Mouse (Mus musculus) A20 (cell line): Measurements from ENCODE around the gene Slc46a1.

Experiments used
- DNase-seq: peaks from one replicate; pipeline ENCODE4 v3.0.0-alpha.2; 2011; ENCODE audit warnings: low read depth, low spot score

Gene Slc46a1

GRCm38 (mm10) chr11:78454276-78454675, 11.2 kb upstream of the Slc46a1 start:
- peak; percentile 82 for DNase-seq

GRCm38 (mm10) chr11:78455308-78455707, 10.2 kb upstream of the Slc46a1 start:
- peak; percentile 69 for DNase-seq

DNA sequence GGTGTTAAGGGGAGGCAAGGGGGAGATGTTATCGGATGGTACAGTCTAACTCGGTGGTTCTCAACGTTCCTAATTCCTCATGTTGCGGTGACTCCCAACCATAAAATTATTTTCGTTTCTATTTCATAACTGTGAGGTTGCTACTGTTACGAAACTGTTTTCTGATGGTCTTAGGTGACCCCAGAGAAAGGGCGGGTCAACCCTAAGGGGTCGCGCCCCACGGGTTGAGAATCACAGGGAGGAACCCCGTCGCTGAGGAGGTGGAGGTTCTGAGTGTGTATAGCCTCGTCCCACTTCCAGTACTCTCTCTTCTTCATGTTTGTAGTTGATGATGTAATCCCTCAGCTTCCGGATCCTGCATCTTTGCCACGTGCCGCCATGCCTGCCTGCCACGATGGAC, 6.8 kb upstream of the Slc46a1 start:
- no peak for DNase-seq

DNA sequence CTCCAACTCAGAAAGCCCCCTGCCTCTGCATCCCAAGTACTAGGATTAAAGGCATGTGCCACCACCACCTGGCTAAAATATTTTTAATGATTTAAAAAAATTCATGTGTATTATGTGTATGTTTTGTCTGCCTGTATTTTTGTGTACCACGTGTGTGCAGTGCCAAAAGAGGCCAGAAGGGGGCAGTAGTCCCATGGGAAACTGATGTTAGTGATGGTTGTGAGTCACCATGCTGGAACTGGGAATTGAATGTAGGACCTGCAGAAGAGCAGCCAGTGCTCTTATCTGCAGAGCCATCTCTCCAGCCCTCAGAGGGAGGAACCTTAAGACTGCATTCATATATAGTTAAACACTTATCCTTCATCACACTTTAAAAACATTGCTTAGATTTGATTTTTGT, 3.6 kb upstream of the Slc46a1 start:
- peak; percentile 38 for DNase-seq

DNA sequence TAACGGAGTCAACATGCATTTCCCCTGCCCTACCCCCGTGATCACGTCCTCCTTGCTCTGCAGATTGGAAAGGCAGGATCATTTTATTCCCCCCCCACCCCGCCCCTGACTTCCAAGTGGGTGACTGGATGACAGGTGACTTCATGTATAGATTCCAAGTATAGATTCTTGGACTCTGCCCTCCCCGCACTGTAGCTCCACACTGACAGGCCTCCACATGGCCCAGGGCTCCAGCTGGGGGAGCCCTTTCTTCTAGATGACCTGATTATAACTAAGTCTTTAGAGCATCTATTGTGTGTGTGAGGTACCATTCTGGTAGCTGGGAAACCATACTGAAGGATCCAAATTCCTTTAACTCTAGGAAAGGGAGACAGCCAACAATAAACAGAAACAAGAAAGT, 2.8 kb upstream of the Slc46a1 start:
- no peak for DNase-seq

- DNase-seq: no peak
Measured at GRCm38 (mm10) chr11:78463286-78464036, 2.0 kb upstream of the Slc46a1 start.

DNA sequence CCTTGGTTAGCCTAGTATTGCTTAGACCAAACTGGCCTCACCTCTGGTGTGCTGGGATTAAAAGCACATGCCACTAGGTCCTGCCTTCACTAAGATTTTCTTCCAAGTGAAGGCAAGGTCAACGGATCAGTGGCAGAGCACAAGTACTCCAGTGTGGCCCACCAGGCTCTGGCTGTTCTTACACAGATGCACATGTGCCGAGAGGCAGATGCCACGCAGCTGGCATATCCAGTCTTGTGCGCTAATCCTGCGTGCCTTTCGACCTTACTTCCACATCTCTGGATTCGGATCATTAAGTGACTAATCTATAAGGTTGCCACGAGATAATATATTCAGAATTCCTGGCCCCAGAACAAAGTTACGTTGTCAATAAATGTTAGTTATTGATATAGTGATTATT, 381 bp upstream of the Slc46a1 start:
- DNase-seq: no peak

GRCm38 (mm10) chr11:78466242-78466912, 880 bp downstream of the Slc46a1 start:
- DNase-seq: no peak

- no peak for DNase-seq
Measured at GRCm38 (mm10) chr11:78467515-78467914, 2.0 kb downstream of the Slc46a1 start.

DNA sequence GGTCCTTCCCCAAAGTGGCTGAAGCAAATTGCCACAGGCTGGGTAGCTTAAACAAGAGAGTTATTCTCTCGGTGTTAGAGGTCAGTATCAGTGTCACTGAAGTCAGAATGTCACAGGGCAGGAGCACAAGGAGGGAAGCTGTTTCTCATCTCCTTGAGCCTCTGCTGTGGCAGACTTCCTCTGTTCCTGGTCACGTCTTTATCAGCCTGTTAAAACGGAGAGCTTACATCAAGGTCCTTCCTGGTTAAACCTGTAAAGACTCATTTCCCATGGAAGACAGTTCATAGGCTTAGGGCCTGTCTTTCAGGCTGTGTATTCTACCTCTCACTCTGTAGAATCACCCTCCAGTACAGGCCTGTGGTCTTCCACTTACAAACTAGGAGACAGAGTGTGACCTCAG, 2.4 kb downstream of the Slc46a1 start:
- no peak for DNase-seq

GRCm38 (mm10) chr11:78471326-78472103, 6.0 kb downstream of the Slc46a1 start:
- DNase-seq: no peak

- no peak for DNase-seq
Measured at GRCm38 (mm10) chr11:78475289-78475688, 9.8 kb downstream of the Slc46a1 start.

DNA sequence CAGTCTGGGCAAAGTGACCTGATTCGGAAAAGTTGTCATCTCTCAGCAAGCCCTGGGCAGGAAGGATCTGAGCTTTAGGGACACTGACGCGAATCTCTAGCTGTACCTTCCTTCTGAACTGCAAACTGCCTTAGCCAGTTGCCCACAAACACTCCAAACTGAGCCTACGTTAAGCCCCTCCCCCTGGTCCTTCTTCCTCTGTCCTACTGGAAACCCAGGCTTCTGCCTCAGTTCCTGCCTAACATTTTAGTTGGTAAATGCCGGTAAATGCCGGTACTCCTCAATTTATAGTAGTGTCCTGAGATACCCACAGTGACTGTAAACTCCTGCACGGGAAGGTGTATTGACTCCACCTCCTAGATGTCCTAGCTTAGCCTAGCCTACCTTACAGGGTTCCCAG, 18.1 kb downstream of the Slc46a1 start:
- DNase-seq: no peak

- peak; percentile 61 for DNase-seq
Measured at GRCm38 (mm10) chr11:78488168-78488567, 22.7 kb downstream of the Slc46a1 start.

DNA sequence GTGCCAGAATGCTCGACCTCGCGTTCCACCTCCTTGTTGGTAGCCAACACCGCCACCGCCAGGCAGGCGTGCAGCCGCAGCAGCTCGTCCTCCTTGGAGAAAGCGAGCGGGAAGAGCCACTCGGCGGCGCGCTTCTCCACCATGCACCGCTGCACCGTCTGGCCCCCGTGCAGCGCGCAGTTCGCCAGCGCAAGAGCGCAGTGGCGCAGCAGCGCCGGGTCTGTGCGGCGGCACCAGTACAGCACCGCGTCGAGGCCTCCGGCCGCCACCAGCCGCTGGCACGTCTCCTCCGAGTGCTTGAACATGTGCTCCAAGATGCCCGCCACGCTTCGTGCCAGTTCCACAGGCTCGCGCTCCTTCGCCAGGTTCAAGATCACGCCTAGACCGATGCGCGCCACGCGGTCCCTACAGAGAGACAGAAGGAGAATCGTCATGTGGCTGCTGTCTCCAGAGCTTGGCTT, 25.3 kb downstream of the Slc46a1 start:
- DNase-seq: no peak

DNA sequence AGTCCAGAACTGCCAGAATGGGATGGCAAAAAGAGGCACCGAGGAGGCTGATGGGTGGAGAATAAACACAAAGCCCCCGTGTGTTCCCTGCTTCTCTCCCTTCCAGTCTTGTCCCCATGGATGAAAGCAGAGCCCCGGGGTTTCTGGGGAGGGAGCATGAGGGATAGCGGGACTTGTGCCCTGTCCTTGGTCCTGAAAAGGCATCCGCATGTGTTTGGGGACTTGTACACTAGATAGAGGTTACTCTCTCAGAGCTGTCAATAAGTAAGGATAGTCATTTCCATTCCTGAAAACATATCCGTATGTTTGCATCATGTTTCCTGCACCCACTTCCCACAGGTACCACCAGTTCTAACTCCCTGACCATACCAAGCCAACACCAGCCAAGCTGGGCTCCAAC, 30.4 kb downstream of the Slc46a1 start:
- no peak for DNase-seq

DNA sequence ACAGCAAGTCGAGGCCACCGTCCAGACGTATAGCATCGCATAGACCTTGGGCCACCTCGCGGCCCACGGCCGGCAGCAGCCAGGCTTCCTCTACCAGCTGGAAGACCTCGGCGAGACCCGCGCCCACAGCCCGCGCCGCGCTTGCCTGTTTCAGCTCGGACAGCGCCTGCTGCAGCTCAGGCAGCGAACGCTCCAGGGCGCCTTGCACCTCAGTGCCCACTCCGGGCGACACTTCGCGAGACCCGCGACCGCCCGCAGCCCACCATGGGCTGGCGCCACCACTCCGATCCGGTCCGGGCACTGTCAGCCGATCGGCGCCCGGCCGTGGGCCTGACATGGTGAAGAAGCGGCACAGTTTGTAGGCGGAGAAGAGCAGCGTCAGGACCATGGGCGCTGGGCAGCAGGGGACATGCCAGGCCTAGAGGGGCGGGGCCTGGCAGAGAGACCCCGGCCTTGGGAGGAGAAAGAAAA, 31.6 kb downstream of the Slc46a1 start:
- DNase-seq: no peak

GRCm38 (mm10) chr11:78497544-78498522, 32.3 kb downstream of the Slc46a1 start, which contains the start of gene Sarm1:
Sarm1 (minus strand) TSS chr11:78497754.
- peak; percentile 97 for DNase-seq

DNA sequence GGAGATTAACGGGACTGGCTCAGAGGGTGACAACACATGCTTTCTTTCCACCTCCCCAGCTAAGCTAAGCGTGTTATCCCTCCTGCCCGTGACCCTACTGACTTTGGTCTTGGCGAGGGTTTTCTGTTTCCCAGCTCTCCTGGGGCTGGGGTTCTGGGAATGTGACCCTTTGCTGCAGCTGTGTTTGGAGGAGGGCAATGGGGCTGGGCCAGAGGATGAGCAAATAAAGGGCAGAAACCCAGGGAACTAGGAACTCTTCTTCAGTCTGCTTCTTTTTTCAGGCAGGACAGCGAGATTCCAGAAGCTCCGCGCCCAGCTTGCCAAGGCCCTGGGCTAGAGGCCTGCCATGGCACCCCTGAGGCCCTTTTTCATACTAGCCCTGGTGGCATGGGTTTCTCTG, 33.5 kb downstream of the Slc46a1 start, which contains the start of gene Vtn:
Gene Vtn, plus strand, starts transcription at position 88 of the 400 bp plus-strand sequence.
- DNase-seq: no peak

GRCm38 (mm10) chr11:78499543-78499942, 34.0 kb downstream of the Slc46a1 start:
- DNase-seq: no peak
